Mouse (Mus musculus) stomach, embryonic 14.5 days (tissue): ENCODE data around the gene Hist1h3g. TPM values are rescaled to one million over a fixed set of nuclear protein-coding genes. Genes with fewer than 3 reads are reported as not detected.
"Not testable (repeated sequence)": the region's sequence is repeated elsewhere in the genome, so short reads cannot be mapped to it uniquely, and the experiment has no call there.

ENCODE experiments used
- ATAC-seq: fragments of 200-750 bp; cut with Nextera tagmentation; 2 replicates; pipeline ENCODE4 v1.8.0; 2017; ENCODE audit warnings: low read depth, moderate TSS enrichment; ENCODE audit not compliant: insufficient number of reproducible peaks, insufficient read depth, low FRiP score
- H3K27ac ChIP-seq: fragments of 300-500 bp; sonication (generic); 2 replicates; pipeline ENCODE4 v1.5.1; 2014; ENCODE audit warnings: mild to moderate bottlenecking, low read length, moderate library complexity, mixed read lengths
- H3K27me3 ChIP-seq: fragments of 300-500 bp; sonication (generic); 2 replicates; pipeline ENCODE4 v1.6.1; 2014; ENCODE audit warnings: low read length, control low read depth, mixed read lengths; ENCODE audit not compliant: control insufficient read depth, insufficient read depth
- H3K36me3 ChIP-seq: fragments of 300-500 bp; sonication (generic); 2 replicates; pipeline ENCODE4 v1.6.1; 2014; ENCODE audit warnings: mild to moderate bottlenecking, control low read depth, low read length, moderate library complexity, mixed read lengths; ENCODE audit not compliant: control insufficient read depth, insufficient read depth
- H3K4me1 ChIP-seq: fragments of 300-500 bp; sonication (generic); 2 replicates; pipeline ENCODE4 v1.6.1; 2014; ENCODE audit warnings: low read length, control low read depth, mixed read lengths; ENCODE audit not compliant: control insufficient read depth, insufficient read depth
- H3K4me2 ChIP-seq: fragments of 300-500 bp; sonication (generic); replicated peaks from 2 replicates; pipeline ENCODE4 v1.6.1; 2014; ENCODE audit warnings: low read depth, low read length, control low read depth
- H3K4me3 ChIP-seq: fragments of 300-500 bp; sonication (generic); 2 replicates; pipeline ENCODE4 v1.5.1; 2014; ENCODE audit warnings: low read depth, low read length, control low read depth
- H3K9ac ChIP-seq: fragments of 300-500 bp; sonication (generic); replicated peaks from 2 replicates; pipeline ENCODE4 v1.6.1; 2014; ENCODE audit warnings: low read depth, mild to moderate bottlenecking, control low read depth, low read length, moderate library complexity, mixed read lengths
- H3K9me3 ChIP-seq: fragments of 300-500 bp; sonication (generic); 2 replicates; pipeline ENCODE4 v1.6.1; 2016; ENCODE audit warnings: low read depth, low read length, control low read depth; ENCODE audit not compliant: control insufficient read depth
- WGBS: fragments of 180-500 bp; shearing (Covaris S2); extraction: QIAGEN DNeasy Blood & Tissue Kit; methylation state at CpG from one replicate; pipeline ENCODE4 v1.1.7; 2014; 5-methylcytosine and 5-hydroxymethylcytosine counted together
- polyA plus RNA-seq: library from polyadenylated mRNA; unstranded; fragments of >200 nt; fragmentation: Nextera tagmentation; extraction: Ambion mirVana; gene quantifications from 2 replicates; pipeline ENCODE4 v1.2.1, GENCODE M21; 2014

Gene Hist1h3g
- polyA plus RNA-seq, 1 experiment from 2014 or later = 7.8 TPM

DNA sequence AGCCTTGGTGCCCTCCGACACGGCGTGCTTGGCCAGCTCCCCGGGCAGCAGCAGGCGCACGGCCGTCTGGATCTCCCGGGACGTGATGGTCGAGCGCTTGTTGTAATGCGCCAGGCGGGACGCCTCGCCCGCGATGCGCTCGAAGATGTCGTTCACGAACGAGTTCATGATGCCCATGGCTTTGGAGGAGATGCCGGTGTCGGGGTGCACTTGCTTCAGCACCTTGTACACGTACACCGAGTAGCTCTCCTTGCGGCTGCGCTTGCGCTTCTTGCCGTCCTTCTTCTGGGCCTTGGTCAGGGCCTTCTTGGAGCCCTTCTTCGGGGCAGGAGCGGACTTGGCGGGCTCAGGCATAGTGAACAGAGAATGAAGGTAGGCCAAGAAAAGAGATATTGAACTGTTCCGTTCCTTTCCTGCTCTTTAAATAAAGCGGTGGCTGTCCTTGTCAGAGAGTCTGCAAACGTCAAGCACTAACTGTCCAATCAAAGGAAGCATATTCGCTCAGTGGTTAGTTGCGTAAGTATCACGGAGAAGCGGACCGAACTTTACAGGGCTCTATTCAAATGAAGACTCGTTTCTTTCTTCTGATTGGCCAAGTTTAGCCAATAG, 7.9 kb downstream of the Hist1h3g start, which contains the start of gene Hist1h2bh:
TSS of gene Hist1h2bh (minus strand) at position 394 of the 609 bp plus-strand sequence.
- Histone ChIP-seq H3K27ac (peak within 1 kb of the TSS; percentile 94), H3K9ac (peak within 1 kb of the TSS; percentile 57), H3K4me2 (peak within 1 kb of the TSS; percentile 59), H3K4me3 (peak within 1 kb of the TSS; percentile 38)
- not testable (repeated sequence) for H3K4me1 ChIP-seq, H3K36me3 ChIP-seq, H3K9me3 ChIP-seq, H3K27me3 ChIP-seq
- peak; percentile 96 for ATAC-seq
- under 1% methylated on average over 26 of the region's 42 CpGs for WGBS

GRCm38 (mm10) chr13:23543965-23544786, 9.0 kb downstream of the Hist1h3g start, which contains the start of gene Hist1h3f:
TSS of gene Hist1h3f (plus strand) at chr13:23544052.
- Histone ChIP-seq H3K4me1 (no peaks in the 10 kb centered on the region), H3K36me3 (no peaks in the 10 kb centered on the region), H3K27me3 (no peaks in the 10 kb centered on the region), H3K4me2 (peak within 1 kb of the TSS; percentile 59), H3K9me3 (no peaks in the 10 kb centered on the region), H3K4me3 (peak within 1 kb of the TSS; percentile 38), H3K27ac (peak within 1 kb of the TSS; percentile 94), H3K9ac (peak within 1 kb of the TSS; percentile 57)
- under 1% methylated on average over 24 of the region's 45 CpGs for WGBS
- ATAC-seq = peak; percentile 91

DNA sequence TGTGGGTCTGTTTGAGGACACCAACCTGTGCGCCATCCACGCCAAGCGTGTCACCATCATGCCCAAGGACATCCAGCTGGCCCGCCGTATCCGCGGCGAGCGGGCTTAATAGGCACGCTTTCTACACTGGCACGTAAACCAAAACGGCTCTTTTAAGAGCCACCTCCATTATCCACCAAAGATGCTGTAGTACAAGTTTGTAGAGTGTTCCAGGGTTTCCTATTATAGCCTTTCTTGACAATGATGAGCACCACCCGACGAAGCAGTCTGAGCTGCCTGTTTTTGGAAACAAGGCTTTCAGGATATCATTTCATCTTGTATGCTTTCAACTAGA, 9.5 kb downstream of the Hist1h3g start:
- ATAC-seq, H3K4me1 ChIP-seq, H3K36me3 ChIP-seq, H3K27me3 ChIP-seq, H3K9me3 ChIP-seq, H3K9ac ChIP-seq: not testable (repeated sequence)
- Histone ChIP-seq H3K4me3 (peak overlapping the region; percentile 32), H3K27ac (peak overlapping the region; percentile 94), H3K4me2 (peak overlapping the region; percentile 28; the same call in 1 of the 2 replicates)
- 1% methylated on average over 11 of the region's 14 CpGs for WGBS

DNA sequence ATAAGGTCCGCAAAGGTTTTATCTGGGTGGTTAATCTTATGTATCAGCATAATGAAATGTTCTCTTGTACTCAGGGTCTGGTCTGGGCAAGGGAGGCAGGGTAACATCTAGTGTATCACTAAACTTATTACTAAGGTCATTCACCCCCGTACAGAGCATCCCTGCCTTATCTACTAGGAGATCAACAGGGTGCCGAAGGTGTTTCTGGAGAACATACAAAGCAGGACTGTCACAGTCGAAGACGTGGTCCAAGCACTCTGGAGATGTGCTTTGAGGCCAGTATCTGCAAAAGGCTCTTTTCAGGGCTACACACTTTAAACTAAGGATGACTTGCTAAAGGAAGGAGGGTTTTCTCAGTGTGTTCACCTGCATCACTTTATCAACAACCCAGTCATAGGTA, 11.5 kb downstream of the Hist1h3g start:
- 66% methylated on average over 5 of the region's 5 CpGs for WGBS

DNA sequence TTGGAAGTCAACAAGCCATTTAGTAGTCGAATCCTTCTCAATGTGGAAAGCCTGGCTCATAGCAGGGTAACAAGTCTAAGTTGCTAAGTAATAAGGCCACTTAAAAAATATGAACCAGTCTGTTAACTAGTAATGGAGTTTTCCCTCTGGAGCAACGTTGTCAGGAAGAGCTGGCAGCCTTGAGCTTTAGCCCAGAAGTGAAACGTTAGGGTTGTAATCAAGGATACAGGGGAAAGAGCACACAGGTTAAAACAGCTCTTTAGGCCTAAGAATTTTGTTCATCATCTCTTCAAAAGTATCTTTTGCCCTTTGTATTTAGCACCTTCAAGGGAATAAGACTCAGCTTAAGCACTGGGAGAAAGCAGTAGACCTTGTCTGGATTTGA, 15.5 kb downstream of the Hist1h3g start:
- ATAC-seq = no peak
- peak overlapping the region; percentile 56 for H3K4me2 ChIP-seq
- H3K9me3 ChIP-seq = no peaks in the 10 kb centered on the region
- H3K9ac ChIP-seq = peak overlapping the region; percentile 55
- peaks cover 8% of the 10 kb centered on the region; the same call in 1 of the 2 replicates for H3K4me1 ChIP-seq
- H3K36me3 ChIP-seq = no peaks in the 10 kb centered on the region
- H3K4me3 ChIP-seq = peak overlapping the region; percentile 39
- H3K27ac ChIP-seq = peak overlapping the region; percentile 88
- H3K27me3 ChIP-seq = no peaks in the 10 kb centered on the region
- WGBS = 5% methylated on average over 3 of the region's 3 CpGs

More for the DNA sequence above, 11.5 kb downstream of the Hist1h3g start:
- Histone ChIP-seq H3K9ac (no peak overlapping the region), H3K9me3 (no peaks in the 10 kb centered on the region), H3K4me1 (no peaks in the 10 kb centered on the region), H3K27ac (no peak overlapping the region), H3K4me3 (no peak overlapping the region), H3K4me2 (no peak overlapping the region), H3K36me3 (no peaks in the 10 kb centered on the region), H3K27me3 (no peaks in the 10 kb centered on the region)
- ATAC-seq = no peak

- not testable (repeated sequence) for H3K36me3 ChIP-seq, H3K27me3 ChIP-seq, H3K4me1 ChIP-seq, H3K9me3 ChIP-seq
- Histone ChIP-seq H3K4me2 (peak within 1 kb of the TSS; percentile 56), H3K4me3 (peak within 1 kb of the TSS; percentile 39), H3K27ac (peak within 1 kb of the TSS; percentile 88), H3K9ac (peak within 1 kb of the TSS; percentile 55)
- peak; percentile 81 for ATAC-seq
- under 1% methylated on average over 47 of the region's 47 CpGs for WGBS
These were observed 16.1 kb downstream of the Hist1h3g start, which contains the start of gene Hist1h4f for GRCm38 (mm10) chr13:23551146-23551834. TSS of gene Hist1h4f (minus strand) at chr13:23551648.

DNA sequence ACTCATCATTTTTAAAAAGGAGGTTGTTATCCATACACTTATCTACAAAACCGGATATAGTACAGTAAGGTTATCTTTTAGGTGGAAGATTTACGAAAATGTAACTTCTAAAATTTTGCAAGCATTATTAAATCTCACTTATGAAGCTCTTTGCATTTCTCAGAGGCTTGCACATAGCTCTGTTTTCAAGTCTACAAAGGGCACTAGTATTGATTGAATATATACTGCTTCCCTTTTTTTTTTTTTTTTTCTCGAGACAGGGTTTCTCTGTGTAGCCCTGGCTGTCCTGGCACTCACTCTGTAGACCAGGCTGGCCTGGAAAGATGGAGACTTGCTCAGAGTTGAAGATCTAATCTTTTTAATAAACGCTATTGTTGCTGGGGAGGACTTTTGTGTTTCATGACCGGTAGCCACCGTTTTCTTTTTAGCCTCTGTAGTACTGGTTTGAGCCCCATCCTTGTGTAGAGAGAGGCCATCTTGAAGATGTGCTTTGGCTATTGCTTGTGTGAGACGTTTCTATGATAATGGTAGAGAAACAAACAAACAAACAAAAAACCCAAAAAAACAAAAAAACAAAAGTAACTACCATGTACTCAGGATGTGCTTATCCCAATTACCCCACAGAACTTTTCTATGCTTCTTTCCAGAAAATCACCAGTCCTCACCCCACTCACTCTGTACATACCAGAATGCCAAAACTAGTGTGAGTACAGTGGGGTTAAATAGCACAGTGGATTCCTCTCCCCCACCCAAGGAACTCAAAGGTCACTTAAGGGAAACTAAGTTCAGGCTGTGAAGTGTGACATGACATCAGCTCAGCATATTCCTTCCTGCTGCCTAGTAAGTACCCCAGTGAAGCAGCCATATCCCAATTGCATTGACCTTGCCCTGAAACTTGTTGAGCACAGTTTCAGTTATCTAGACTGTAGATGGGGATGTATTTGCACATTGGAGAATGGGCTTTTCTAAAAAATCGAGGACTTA, 17.0 kb downstream of the Hist1h3g start:
- H3K4me2 ChIP-seq = peak overlapping the region; percentile 56
- H3K4me1 ChIP-seq = peaks cover 11% of the 10 kb centered on the region; the same call in 1 of the 2 replicates
- WGBS = 46% methylated on average over 8 of the region's 8 CpGs
- no peaks in the 10 kb centered on the region for H3K27me3 ChIP-seq
- ATAC-seq = no peak
- H3K36me3 ChIP-seq = no peaks in the 10 kb centered on the region
- H3K9ac ChIP-seq = no peak overlapping the region
- H3K27ac ChIP-seq = peak overlapping the region; percentile 88
- H3K4me3 ChIP-seq = peak overlapping the region; percentile 39; the same call in 1 of the 2 replicates
- no peaks in the 10 kb centered on the region for H3K9me3 ChIP-seq
